Mouse (Mus musculus): ENCODE data around the gene Tfdp1. TPM values are rescaled to one million over a fixed set of nuclear protein-coding genes. Genes with fewer than 3 reads are reported as not detected.

Tfdp1 gene
- polyA plus RNA-seq (2015; fragmentation: Nextera tagmentation; extraction: Ambion mirVana): 81.5 and 87.5 TPM in 2 replicates

DNA sequence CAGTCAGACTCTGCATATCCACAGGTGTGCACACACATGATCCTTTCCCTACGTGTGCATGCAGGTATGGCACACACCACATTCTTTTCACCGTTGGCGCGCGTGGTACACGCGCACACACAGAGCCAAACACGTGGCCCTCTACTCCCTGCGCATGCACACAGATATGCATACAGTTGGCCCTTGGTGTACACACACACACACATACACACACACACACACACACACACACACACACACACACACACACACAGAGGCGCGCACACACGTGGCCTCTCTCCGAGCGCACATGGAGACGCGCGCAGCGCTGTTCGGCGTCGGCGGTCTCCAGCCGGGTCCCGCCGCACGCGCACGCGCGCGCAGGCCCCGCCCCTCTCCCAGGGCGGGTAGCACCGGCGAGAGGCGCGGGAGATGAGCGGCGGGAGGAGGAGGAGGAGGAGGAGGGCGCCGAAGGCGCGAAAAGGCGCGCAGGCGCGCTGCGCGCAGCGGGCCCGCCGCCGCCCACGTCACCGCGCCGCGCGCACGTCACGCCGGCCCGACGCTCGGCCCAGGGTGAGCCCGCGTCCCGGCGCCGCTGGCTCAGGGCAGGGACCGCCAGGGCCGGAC is at the start of gene Tfdp1:
Gene Tfdp1, plus strand, starts transcription at position 497 of the 606 bp plus-strand sequence.
- 1% methylated on average over 46 of the region's 72 CpGs for WGBS
- peak within 1 kb of the TSS; percentile 91 for H3K4me2 ChIP-seq
- peaks cover 34% of the 10 kb centered on the region for H3K4me1 ChIP-seq
- no peaks in the 10 kb centered on the region for H3K27me3 ChIP-seq (replicated peaks)
- no peaks in the 10 kb centered on the region for H3K9me3 ChIP-seq
- H3K36me3 ChIP-seq: peaks cover 33% of the 10 kb centered on the region
- peak; percentile 88 for ATAC-seq (ENCODE audit: extremely low read depth, insufficient number of reproducible peaks, low FRiP score, low TSS enrichment)
- H3K4me3 ChIP-seq: peak within 1 kb of the TSS; percentile 88
- H3K9ac ChIP-seq: peak within 1 kb of the TSS; percentile 100
- peak within 1 kb of the TSS; percentile 77 for H3K27ac ChIP-seq (replicated peaks)

DNA sequence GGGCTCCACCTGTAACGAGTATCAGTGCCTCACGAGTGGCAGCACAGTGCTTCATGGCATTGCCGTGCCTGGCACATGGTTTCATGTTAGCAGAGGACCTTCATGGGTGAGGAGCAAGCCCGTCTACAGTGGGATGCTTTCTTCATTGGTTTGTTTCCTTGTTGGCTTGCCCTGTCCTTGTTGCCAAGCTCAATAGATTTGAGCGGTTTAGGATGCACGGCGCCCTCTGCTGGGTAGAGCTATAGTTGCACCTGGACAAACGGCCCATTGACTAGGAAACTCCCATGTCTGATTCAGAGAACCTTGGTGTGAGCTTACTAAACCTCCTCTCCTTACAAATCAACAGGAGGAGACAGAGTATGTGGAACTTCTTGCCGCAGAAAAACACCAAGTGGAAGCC is 46.2 kb upstream of the Tfdp1 start:
- H3K27me3 ChIP-seq (replicated peaks): no peaks in the 10 kb centered on the region
- no peak overlapping the region for H3K27ac ChIP-seq (replicated peaks)
- H3K4me1 ChIP-seq: peaks cover 11% of the 10 kb centered on the region
- peaks cover 60% of the 10 kb centered on the region for H3K36me3 ChIP-seq
- H3K4me3 ChIP-seq: no peak overlapping the region
- no peaks in the 10 kb centered on the region for H3K9me3 ChIP-seq
- WGBS: 28% methylated on average over 9 of the region's 9 CpGs
- H3K9ac ChIP-seq: no peak overlapping the region
- H3K4me2 ChIP-seq: no peak overlapping the region
- no peak for ATAC-seq (ENCODE audit: extremely low read depth, insufficient number of reproducible peaks, low FRiP score, low TSS enrichment)

DNA sequence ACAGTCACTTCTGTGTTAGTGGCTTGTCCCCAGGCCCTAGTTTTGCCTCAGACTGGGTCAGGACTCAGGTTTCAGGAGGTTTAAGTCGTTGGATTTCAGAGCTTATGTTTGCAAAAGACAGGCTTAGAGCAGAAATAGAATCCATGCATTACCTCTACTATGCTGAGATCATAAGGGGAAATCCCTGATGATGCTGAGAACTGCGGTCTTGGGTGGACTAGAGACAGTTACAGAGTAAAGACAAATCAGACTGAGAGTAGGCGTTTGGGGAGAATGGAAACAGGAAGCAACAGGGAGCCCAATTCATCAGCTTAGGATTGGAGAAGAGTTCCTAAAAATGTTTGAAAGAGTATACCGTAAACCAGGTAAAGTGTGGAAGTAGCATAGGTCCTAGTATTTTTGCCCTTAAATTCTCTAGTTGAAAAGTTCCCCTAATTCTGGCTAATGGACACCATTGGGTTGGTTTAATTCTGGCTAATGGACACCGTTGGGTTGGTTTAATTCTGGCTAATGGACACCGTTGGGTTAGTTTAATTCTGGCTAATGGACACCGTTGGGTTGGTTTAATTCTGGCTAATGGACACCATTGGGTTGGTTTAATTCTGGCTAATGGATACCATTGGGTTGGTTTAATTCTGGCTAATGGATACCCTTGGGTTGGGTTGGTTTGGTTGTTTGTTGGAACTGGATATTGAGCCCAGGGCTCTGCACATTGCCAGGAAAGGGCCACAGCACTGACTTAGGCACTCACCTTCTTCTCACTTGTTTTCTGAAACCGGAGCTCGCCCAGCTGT is 44.7 kb upstream of the Tfdp1 start:
- no peak overlapping the region for H3K4me3 ChIP-seq
- no peak for ATAC-seq (ENCODE audit: extremely low read depth, insufficient number of reproducible peaks, low FRiP score, low TSS enrichment)
- H3K9me3 ChIP-seq: no peaks in the 10 kb centered on the region
- 85% methylated on average over 9 of the region's 9 CpGs for WGBS
- no peaks in the 10 kb centered on the region for H3K27me3 ChIP-seq (replicated peaks)
- peaks cover 8% of the 10 kb centered on the region for H3K4me1 ChIP-seq
- H3K9ac ChIP-seq: no peak overlapping the region
- peaks cover 73% of the 10 kb centered on the region for H3K36me3 ChIP-seq
- H3K4me2 ChIP-seq: no peak overlapping the region
- no peak overlapping the region for H3K27ac ChIP-seq (replicated peaks)

DNA sequence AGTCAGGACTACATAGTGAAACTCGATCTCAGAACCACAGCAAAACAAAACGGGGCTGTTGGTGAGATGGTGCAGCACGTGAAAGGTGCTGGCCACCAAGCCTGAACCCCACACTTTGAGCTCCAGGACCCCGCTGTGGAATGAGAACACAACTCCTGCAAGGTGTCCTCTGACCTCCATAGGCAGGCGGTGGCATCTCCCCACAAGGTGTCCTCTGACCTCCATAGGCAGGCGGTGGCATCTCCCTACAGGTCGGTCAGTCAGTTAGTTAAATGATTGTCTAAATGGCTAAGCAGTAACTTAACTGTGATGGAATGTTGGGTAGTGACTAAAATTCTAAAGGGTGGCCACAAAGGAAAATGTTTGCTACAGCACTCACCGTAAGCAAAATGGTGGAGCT is 39.0 kb upstream of the Tfdp1 start:
- no peak overlapping the region for H3K4me3 ChIP-seq
- peaks cover 95% of the 10 kb centered on the region for H3K36me3 ChIP-seq
- WGBS: 90% methylated on average over 8 of the region's 8 CpGs
- no peaks in the 10 kb centered on the region for H3K4me1 ChIP-seq
- no peak overlapping the region for H3K9ac ChIP-seq
- ATAC-seq (ENCODE audit: extremely low read depth, insufficient number of reproducible peaks, low FRiP score, low TSS enrichment): no peak
- H3K9me3 ChIP-seq: no peaks in the 10 kb centered on the region
- no peak overlapping the region for H3K27ac ChIP-seq (replicated peaks)
- H3K27me3 ChIP-seq (replicated peaks): no peaks in the 10 kb centered on the region
- no peak overlapping the region for H3K4me2 ChIP-seq

DNA sequence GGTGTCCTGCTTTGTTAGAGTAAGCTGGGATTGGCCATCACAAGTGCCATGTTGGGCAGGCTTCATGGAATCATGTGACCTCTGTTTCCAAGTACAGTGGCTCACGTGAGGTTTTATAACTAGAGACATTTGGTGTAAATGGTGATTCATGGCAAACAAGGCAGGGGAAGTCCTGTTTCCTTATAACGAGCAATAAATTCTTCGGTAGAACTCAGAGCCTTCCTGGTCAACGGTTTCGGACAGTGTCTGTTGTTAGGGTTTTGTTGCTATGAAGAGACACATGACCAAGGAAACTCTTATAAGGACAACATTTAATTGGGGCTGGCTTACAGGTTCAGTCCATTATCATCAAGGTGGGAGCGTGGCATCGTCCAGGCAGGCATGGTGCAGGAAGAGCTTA is 37.5 kb upstream of the Tfdp1 start:
- H3K27ac ChIP-seq (replicated peaks): no peak overlapping the region
- peaks cover 95% of the 10 kb centered on the region for H3K36me3 ChIP-seq
- H3K4me3 ChIP-seq: no peak overlapping the region
- WGBS: 94% methylated on average over 7 of the region's 7 CpGs
- H3K4me1 ChIP-seq: no peaks in the 10 kb centered on the region
- no peak overlapping the region for H3K9ac ChIP-seq
- H3K9me3 ChIP-seq: peaks cover 3% of the 10 kb centered on the region; the same call in 1 of the 2 replicates
- no peak for ATAC-seq (ENCODE audit: extremely low read depth, insufficient number of reproducible peaks, low FRiP score, low TSS enrichment)
- H3K4me2 ChIP-seq: no peak overlapping the region
- no peaks in the 10 kb centered on the region for H3K27me3 ChIP-seq (replicated peaks)

DNA sequence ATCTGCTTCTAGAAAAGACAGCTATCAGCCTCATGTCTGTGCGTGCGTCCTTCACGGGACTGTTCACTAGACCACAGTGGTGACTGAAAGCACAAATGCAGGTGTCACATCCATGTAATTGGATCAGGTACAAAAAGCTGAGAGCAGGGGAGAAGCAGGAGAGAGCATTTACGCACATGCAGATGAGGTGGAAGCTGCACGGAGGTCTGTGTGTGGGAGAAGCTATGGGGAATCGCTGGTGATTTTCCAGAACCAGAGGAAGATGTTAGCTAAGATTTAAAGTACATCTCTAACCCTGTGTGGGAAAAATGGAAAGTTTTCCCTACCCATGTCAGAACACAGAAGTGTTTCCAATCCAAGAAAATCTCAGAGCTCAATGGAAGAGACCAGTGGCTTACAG is 33.1 kb upstream of the Tfdp1 start:
- H3K27ac ChIP-seq (replicated peaks): no peak overlapping the region
- H3K4me2 ChIP-seq: no peak overlapping the region
- H3K9ac ChIP-seq: no peak overlapping the region
- H3K4me3 ChIP-seq: no peak overlapping the region
- no peaks in the 10 kb centered on the region for H3K4me1 ChIP-seq
- H3K9me3 ChIP-seq: peaks cover 3% of the 10 kb centered on the region; the same call in 1 of the 2 replicates
- H3K36me3 ChIP-seq: peaks cover 88% of the 10 kb centered on the region
- 88% methylated on average over 6 of the region's 6 CpGs for WGBS
- H3K27me3 ChIP-seq (replicated peaks): no peaks in the 10 kb centered on the region
- no peak for ATAC-seq (ENCODE audit: extremely low read depth, insufficient number of reproducible peaks, low FRiP score, low TSS enrichment)

DNA sequence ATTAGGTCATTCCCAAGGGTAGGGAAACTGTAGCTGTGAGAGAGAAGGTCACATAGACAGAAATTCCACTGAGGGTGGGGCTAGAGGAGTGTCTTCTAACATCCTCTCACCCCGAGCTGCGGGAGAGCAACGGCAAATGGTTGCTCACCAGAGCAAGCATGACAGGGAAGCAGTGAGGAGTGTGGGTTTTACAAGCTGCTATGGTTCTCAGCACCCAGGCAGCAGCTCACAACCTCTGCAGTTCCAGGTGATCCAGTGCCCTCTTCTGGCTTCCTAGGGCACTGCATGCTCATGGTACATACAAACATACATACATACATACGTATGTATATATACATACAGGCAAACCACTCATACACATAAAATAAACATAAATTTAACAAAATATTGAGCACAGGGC is 32.7 kb upstream of the Tfdp1 start:
- 91% methylated on average over 4 of the region's 4 CpGs for WGBS
- H3K27me3 ChIP-seq (replicated peaks): no peaks in the 10 kb centered on the region
- H3K36me3 ChIP-seq: peaks cover 88% of the 10 kb centered on the region
- no peak for ATAC-seq (ENCODE audit: extremely low read depth, insufficient number of reproducible peaks, low FRiP score, low TSS enrichment)
- no peak overlapping the region for H3K27ac ChIP-seq (replicated peaks)
- no peak overlapping the region for H3K4me3 ChIP-seq
- H3K9me3 ChIP-seq: peaks cover 3% of the 10 kb centered on the region; the same call in 1 of the 2 replicates
- H3K9ac ChIP-seq: no peak overlapping the region
- no peak overlapping the region for H3K4me2 ChIP-seq
- H3K4me1 ChIP-seq: no peaks in the 10 kb centered on the region

DNA sequence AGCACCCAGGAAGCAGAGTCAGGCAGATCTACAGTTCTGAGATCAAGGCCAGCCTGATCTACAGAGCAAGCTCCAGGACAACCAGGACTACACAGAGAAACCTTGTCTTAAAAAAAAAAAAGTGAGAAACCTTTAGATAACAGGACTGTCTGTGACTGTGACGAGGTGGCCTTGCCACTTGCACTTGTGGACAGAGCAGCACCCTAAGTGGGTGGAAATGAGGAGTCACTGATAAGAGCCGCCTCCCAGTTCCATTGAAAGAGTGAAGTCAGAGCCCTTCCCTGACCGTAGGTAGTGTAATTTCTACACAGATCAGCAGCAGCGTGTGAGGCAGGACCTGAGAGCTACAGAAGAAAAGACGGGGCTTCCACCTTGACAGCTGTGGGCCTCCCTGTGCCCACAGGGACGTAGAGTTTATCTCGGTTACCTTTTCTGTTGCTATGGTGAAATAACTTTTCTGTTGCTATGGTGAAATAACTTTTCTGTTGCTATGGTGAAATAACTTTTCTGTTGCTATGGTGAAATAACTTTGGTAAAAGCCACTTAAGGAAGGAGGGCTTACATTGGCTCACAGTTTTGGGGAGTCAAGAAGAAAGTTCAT is 32.1 kb upstream of the Tfdp1 start:
- Histone ChIP-seq H3K4me2 (no peak overlapping the region), H3K36me3 (peaks cover 88% of the 10 kb centered on the region), H3K27me3 (replicated peaks) (no peaks in the 10 kb centered on the region), H3K4me3 (no peak overlapping the region), H3K27ac (replicated peaks) (no peak overlapping the region), H3K9me3 (peaks cover 3% of the 10 kb centered on the region; the same call in 1 of the 2 replicates), H3K4me1 (no peaks in the 10 kb centered on the region), H3K9ac (no peak overlapping the region)
- ATAC-seq (ENCODE audit: extremely low read depth, insufficient number of reproducible peaks, low FRiP score, low TSS enrichment): no peak
- 60% methylated on average over 7 of the region's 7 CpGs for WGBS

DNA sequence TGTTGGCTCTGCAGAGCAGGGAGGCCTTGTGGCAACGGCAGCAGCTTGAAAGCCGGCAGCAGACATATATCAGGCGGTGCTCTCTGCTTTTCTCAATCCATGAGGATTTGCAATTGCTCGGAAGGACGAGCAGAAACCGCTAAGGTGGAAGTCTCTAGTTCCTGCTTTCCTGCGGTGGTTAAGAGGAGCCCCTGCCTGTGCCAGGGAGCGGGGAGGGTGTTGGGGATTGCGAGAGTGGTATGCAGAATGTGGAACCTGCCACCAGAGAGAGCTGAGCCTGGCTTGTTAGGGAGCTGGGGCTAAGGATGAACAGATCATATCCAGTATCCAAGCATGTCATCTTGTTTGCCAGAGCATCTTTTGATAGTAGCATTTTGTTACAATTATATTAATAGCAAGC is 31.6 kb upstream of the Tfdp1 start:
- no peaks in the 10 kb centered on the region for H3K27me3 ChIP-seq (replicated peaks)
- H3K4me1 ChIP-seq: no peaks in the 10 kb centered on the region
- H3K4me3 ChIP-seq: no peak overlapping the region
- 77% methylated on average over 9 of the region's 9 CpGs for WGBS
- H3K27ac ChIP-seq (replicated peaks): no peak overlapping the region
- no peak overlapping the region for H3K9ac ChIP-seq
- H3K36me3 ChIP-seq: peaks cover 84% of the 10 kb centered on the region
- peaks cover 3% of the 10 kb centered on the region; the same call in 1 of the 2 replicates for H3K9me3 ChIP-seq
- H3K4me2 ChIP-seq: no peak overlapping the region
- no peak for ATAC-seq (ENCODE audit: extremely low read depth, insufficient number of reproducible peaks, low FRiP score, low TSS enrichment)

DNA sequence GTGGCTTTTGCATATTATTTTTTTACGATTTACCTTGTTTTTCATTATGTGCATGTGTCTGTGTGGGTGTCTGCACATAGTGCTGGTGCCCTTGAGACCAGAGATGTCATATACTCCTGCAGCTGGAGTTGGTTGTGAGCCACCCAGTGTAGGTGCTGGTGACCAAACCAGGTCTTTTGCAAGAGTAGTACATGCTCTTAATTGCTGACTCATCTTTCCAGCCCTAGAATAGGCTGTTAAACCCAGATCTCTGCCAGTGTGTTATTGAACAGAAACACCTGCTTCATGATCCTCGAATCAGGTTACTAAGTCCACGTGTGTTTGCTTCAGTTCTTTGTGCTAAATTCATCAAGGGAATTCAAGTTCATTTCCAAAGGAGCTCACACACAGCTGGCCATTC is 23.6 kb upstream of the Tfdp1 start:
- WGBS: 80% methylated on average over 3 of the region's 3 CpGs
- Histone ChIP-seq H3K4me3 (no peak overlapping the region), H3K27me3 (replicated peaks) (no peaks in the 10 kb centered on the region), H3K4me2 (no peak overlapping the region), H3K36me3 (peaks cover 75% of the 10 kb centered on the region), H3K4me1 (0 out of 2 replicates have a peak, but pooled peaks cover 9% of the 10 kb centered on the region), H3K9me3 (no peaks in the 10 kb centered on the region), H3K9ac (no peak overlapping the region), H3K27ac (replicated peaks) (no peak overlapping the region)
- no peak for ATAC-seq (ENCODE audit: extremely low read depth, insufficient number of reproducible peaks, low FRiP score, low TSS enrichment)

DNA sequence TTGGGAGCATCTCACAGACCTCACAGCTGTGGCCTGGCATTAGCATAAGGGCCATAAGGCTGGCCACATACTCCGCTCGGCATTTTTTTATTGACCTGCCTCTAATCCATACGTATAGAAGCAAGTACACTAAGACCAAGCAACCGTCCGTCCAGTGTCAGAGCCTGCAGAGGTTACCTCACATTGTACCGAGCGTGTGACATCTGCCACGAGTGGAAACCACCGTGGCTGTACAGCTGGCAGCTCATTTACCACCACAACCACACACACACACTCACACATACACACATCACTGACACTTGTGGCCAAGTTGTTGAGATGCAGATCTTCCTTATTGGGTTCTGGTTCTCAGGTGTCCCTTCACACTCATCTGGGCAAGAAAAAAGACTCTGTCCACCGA is 21.9 kb upstream of the Tfdp1 start:
- Histone ChIP-seq H3K4me2 (no peak overlapping the region), H3K4me3 (no peak overlapping the region), H3K36me3 (peaks cover 72% of the 10 kb centered on the region), H3K9ac (no peak overlapping the region), H3K27me3 (replicated peaks) (no peaks in the 10 kb centered on the region), H3K9me3 (no peaks in the 10 kb centered on the region), H3K4me1 (0 out of 2 replicates have a peak, but pooled peaks cover 9% of the 10 kb centered on the region), H3K27ac (replicated peaks) (no peak overlapping the region)
- ATAC-seq (ENCODE audit: extremely low read depth, insufficient number of reproducible peaks, low FRiP score, low TSS enrichment): no peak
- WGBS: 86% methylated on average over 10 of the region's 10 CpGs
